Mouse (Mus musculus) layer of hippocampus, postnatal 36 days (tissue): ENCODE measurements around the gene Nudt8. TPM values are rescaled to one million over a fixed set of nuclear protein-coding genes. Genes with fewer than 3 reads are reported as not detected.
"Not testable (repeated sequence)": the region's sequence is repeated elsewhere in the genome, so short reads cannot be mapped to it uniquely, and the experiment has no call there.

ENCODE experiments used
- DNase-seq, 2 experiments: peaks; one replicate each; pipeline ENCODE4 v3.0.0; 2022
- total RNA-seq, 2 experiments: library from RNA; stranded (reverse); gene quantifications; 2 replicates each; pipeline ENCODE4 v1.2.3; 2021

Nudt8 gene
- total RNA-seq, 2 experiments from 2014 or later, result 8.2 to 11.1 TPM

DNA sequence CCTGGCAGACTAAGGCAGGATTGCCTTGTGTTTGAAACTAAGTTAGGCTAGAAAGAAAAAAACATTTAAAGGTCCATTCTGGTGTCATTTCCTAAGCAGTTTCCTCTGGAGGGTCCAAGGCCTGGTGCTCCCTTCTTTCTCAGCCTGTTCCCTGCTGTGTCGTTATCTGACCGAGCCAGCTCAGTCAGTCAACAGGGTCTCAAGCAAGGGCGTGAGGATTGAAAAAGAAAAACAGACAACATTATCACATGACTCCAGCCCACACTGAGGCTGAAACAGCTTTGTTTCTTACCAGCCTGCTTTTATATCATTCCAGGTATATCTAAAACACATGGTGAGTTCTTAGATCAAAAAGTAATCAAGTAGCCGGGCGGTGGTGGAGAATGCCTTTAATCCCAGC, 15.3 kb downstream of the Nudt8 start:
- no peak for DNase-seq

DNA sequence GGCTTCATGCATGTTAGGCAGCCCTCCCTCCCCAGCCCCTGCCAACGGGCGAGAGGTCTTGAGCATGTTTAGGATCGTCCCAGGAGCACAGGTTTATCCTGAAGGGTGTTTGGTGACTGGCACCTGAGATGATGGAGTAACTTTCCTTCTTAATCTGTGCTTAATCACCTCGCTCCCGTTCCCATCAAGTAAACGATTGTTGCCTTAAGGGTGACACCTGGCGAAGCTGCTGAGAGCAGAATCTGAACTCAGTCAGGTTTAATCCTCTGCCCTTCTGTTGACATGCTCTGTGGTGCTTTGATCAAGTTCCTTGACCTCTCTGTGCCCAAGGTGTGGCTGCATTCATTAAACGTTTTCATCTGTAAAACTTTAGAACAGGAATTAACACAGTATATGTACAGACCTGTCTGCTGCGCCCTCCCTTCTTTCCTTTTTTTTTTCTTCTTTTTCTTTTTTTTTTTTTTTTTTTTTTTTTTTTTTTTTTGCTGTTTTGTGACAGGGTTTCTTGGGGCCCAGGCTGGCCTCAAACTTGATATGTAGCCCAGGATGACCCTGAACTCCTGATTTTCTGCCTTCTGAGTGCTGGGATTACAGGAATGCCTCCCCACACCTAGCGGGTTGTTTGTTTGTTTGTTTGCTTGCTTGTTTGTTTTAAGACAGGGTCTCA, 17.7 kb downstream of the Nudt8 start:
- no peak for DNase-seq

DNA sequence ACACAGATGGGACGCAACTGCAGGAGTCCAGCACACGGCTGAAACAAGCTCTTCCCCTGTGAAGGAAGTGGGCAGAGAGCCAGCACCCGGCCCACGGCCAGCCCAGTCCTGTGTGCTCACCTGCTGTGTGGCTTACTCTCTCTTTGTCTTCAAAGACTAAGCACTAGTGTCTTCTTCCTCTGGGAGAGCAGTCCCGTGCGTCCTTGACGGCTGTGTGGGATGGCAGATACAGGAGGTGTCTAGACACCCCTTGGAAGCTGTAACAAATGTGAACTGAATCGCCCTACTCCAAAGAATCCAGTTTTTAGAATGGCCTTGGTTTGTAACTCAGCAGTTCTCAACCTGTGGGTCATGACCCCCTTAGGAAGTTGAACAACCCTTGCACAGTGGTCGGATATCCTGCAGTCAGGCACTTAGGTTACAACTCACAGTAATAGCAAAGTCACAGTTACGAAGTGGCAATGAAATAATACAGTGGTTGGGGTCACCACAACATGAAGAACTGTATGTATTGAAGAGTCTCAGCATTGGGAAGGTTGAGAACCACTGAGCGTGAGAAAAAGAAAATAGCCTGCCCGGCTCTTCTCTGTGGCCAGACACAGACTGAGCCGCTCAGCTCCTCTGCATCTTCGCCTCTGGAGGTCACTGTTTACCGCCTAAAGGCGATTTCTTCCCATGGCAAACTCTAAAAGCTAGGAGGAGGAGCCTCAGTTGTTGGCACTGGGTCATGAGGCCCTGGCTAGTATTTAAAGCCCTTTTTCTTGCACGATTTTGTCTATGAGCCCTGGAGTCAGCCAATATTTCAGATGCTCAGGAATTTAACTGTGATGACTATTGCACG, 18.6 kb downstream of the Nudt8 start:
- DNase-seq, result peak; percentile 71 to 77

DNA sequence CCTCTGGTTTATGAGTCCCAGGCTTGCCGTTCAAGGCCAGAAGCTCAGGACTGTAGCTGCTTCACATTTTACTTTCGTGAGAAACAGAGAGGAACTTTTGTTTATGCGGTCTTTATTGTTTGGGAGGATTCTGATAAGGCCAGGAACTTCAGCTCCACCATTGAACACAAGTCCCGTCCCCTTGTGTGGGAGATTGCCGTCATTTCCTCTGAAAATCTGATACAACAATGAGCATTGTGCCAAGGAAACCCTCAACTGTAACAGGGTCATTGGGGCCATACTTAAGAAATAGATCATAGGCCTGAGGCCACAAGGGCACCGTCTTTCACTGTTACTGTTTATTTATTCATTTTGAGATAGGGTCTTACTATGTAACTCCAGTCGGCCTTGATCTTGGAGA, 22.8 kb downstream of the Nudt8 start:
- DNase-seq, result no peak

DNA sequence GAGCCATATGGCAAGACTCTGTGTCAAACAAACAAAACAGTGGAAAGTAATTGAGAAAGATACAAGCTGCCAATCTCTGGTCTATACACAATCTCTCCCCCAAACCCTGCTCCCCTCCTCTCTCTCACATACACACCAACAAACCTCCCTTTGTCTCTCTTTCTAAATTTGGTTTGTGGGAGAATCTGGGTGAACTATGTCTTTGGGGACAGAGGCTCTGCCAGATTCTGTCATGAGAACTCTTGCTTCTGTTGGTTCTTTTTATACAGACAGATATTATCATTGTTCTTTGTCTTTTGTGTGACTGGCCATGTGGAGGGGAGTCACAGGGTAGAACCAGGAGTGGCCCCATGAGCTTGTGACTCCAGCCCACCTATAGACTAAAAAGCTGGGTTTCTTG, 27.2 kb downstream of the Nudt8 start:
- DNase-seq, result no peak

DNA sequence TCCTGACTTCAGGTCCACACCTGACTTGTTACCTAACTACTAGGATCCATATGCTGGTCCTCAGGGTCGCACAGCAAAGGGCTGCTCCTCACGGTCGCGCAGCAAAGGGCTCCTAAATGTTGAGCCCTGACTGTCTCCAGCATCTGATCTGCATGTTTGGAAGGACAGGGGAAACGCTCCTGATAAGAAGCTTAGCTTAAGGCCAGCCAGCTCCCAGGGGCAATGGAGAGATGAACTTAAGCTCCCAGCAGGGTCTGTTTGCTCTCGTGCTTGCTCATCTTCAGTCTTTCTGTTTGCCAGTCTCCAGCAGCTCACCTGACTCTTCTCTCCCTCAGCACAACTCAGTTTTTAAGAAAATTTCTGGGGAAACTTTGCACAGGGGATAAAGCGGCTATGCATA, 32.3 kb downstream of the Nudt8 start:
- no peak for DNase-seq

DNA sequence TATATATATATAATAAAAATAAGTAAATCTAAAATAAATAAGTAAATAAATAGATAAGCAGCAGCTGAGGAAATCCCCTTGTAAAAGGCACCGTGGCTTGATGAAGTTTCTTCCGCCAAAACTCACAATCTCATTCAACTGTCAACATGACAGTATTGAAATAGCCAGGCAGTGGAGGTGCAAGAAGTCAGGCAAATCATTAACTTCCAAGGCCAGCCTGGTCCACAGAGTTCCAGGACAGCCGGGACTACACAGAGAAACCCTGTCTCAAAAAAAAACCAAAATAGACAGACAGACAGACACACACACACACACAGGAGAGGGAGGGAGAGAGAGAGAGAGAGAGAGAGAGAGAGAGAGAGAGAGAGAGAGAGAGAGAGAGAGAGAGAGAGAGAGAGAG, 32.9 kb downstream of the Nudt8 start:
- DNase-seq, result no peak

DNA sequence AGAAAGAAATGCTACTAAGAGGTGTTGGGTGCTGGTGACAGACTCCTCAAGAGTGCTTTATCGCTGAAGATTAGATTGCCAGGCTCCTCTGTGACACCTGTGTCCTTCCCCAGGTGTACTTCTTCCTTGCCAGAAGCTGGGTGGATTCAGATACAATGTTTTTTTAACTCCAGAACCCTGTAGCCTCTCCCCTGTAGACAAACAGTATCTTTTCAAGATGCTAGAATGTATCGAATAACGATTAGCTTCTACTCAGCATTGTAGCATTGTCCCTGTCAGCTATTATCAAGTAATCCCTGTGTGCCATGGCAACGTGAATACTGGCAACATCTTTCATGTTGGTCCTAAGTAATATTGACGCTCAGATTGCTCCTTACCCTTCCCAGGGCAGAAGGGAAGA, 33.4 kb downstream of the Nudt8 start:
- DNase-seq, result no peak

DNA sequence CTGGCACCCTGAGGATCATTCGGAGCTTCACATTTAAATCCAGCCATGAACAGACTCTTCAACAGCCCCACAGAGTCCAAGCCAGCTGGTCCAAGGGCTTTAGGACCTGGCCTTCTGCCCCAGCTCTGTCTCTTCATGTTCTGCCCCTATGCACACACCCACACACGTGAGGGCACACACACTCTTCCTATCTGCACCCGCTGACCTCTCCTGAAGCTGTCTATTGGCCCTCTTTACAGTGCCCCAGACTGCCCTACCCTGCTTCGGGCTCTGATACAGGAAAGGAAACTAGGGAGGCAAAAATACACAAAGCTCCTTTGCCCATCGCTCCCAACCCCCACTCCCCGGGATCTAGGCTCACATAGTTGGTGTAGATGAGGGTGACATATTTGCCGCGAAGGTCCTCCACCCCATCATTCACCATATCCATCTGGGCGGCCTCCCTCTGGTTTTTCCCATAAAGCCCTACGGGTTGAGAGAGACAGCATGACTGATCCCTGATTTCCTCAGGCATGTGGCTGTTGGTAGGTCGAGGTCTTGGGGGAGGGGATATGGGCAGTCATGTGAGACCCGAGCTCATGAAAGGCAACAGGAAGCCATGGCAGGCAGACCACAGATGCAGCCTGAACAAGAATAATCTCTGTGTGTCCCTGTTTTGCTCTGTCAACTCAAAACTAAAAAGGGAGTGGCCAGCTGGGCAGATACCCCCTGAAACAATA, 36.1 kb downstream of the Nudt8 start:
- DNase-seq, result no peak

DNA sequence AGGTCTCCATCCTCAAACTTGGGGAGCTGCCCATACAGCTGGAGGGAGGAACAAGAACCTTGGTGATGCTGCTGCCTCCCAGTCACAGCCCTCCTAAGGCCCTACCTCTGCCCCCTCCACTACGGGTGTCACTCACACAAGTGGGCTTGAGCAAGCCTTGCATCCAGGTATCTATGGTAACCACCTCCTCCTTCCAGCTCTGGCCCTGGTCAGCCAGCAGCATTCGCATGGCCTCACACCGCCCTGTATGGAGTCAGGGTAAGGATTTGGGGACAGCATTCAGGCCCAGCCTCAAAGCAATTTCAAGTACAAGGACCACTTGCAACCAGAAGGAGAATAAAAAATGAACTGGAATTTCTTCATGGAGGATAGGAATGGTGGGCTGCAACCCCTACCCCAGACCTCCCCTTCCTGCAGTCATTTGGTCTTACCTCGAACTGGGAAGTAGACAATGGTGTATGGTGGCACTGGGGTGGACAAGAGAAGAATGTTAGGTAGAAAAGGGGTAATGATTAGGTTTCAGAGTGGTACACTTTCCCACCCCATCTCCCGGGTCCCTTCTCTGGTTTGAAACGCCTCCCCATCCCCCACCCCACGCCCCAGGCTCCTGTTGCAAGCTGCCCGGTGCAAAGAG, 36.9 kb downstream of the Nudt8 start:
- DNase-seq, result not testable (repeated sequence)

DNA sequence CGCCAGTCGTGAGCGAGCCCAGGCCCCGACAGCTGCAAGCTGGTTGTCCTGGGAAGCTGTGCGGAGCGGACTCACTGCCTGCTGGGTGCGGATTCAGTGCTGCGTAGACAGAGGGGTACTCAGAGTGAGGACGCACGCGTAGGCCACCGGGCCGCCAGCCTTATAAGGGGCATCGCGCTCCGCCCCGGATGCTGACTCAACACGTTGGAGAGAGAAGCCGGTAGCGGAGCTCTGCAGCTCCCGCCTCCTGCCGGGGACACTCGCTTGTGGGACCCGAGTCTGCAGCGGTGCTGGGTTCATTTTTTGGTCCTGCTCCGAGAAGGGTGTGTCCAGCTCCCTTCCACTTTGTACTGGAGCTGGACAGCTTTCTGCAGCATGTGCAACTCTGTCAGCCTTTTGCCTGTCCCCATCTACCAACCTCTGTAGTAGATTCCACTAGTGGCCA, 37.4 kb downstream of the Nudt8 start, which contains the start of gene Gstp1:
Gstp1 (minus strand) TSS at position 198 of the 445 bp plus-strand sequence.
- peak; percentile 86 for DNase-seq

DNA sequence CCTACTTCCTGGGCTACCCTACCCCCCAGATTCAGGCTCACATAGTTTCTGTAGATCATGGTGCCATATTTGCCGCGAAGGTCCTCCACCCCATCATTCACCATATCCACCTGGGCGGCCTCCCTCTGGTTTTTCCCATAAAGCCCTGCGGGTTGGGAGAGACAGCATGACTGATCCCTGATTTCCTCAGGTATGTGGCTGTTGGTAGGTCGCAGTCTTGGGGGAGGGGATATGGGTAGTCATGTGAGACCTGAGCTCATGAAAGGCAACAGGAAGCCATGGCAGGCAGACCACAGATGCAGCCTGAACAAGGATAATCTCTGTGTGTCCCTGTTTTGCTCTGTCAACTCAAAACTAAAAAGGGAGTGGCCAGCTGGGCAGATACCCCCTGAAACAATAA, 40.6 kb downstream of the Nudt8 start:
- not testable (repeated sequence) for DNase-seq

DNA sequence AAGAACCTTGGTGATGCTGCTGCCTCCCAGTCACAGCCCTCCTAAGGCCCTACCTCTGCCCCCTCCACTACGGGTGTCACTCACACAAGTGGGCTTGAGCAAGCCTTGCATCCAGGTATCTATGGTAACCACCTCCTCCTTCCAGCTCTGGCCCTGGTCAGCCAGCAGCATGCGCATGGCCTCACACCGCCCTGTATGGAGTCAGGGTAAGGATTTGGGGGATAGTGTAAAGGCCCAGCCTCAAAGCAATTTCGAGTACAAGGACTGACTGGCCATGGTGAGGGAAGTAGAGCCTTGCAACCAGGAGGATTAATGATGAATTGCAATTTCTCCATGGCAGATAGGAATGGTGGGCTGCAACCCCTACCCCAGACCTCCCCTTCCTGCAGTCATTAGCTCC, 41.1 kb downstream of the Nudt8 start:
- DNase-seq, result not testable (repeated sequence)

DNA sequence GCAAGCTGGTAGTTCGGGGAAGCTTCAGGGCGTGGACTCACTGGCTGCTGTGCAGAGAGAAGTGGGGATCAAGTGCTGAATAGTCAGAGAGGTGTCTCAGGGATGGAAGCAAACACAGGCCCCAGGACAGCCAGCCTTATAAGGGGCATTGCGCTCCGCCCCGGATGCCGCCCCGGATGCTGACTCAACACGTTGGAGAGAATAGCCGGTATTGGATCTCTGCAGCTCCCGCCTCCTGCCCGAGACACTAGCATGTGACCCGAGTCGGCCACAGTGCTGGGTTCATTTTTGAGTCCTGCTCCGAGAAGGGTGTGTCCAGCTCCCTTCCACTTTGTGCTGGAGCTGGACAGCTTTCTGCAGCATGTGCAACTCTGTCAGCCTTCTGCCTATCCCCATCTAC, 41.7 kb downstream of the Nudt8 start:
- no peak for DNase-seq

DNA sequence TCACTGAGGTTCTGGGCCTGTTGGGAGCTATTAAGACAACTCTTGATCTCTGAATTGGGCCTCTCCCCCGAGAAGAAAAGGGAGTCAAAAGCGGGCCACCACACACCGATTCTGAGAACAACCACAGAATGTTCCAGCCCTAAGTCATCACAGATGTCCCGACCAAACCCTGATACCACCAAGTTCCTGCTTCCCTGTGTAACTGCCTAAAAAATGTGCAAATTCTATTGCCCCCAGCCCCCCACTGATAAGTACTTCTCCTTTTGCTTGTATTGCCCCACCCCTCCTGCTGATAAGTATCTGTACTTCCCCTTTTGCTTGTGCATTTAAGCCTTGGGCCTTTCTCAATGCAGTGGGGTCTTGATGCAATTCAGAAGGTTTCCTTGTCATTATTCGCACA, 43.7 kb downstream of the Nudt8 start:
- DNase-seq, result not testable (repeated sequence)

DNA sequence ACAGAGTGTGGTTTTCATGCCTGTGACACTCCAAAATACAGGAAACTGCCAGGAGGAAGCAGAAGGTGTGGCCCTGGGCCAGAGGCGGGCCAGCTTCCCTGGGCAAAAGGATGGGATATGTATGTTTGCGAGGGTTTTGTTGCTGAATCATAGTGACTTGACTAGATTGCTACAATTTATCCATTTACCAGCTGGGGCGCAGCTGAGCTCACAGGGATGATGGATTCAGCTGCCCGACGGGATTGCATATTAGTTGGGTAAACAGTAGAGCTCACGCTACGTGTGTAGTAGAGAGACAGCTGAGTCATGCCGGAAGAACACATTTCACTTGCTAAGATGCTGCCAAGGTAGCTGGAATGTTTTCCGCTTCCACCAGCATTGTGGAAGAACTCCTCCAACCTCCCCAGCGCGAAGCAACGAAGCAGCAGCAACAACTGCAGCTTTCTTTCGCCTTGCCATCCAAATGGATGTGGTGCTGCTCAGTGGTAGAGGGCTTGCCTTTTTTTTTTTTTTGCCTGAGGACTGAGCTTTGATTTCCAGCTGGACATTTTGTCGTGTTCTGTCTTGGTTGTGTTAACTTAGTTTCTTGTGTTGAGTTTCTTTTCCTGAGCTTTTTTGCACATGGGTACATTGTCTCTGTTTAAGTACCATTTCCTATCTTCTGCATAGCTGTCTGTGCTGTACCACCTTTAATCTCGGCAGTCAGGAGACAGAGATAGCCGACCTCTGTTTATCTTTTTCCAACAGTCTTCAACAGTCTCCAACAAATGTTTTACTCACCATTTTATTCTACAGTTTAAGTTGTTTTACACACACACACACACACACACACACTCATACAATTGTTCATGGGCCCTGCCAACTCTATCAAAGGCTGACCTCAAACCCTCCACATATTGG, 45.8 kb downstream of the Nudt8 start, which contains the start of gene Gstp2:
Gstp2 (minus strand) TSS at position 58 of the 900 bp plus-strand sequence.
- DNase-seq, result peak; percentile 70 to 72

DNA sequence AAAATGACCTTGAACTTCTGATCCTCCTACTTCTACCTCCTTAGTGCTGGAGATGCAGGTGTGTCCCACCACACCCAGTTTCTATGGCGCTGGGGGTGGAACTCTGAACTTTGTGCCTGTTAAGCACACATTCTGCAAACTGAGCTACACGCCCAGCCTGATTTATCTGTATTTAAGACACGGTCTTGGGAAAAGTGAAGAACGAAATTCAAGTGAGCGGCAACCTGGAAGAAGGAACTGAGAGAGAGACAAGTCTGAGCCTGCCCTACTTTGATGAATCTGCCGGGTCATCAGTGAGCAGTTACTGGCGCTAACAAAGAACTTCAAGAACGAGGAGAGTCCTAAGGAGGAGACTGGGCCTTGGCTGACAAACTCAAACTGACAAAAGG, 46.5 kb downstream of the Nudt8 start:
- no peak for DNase-seq

DNA sequence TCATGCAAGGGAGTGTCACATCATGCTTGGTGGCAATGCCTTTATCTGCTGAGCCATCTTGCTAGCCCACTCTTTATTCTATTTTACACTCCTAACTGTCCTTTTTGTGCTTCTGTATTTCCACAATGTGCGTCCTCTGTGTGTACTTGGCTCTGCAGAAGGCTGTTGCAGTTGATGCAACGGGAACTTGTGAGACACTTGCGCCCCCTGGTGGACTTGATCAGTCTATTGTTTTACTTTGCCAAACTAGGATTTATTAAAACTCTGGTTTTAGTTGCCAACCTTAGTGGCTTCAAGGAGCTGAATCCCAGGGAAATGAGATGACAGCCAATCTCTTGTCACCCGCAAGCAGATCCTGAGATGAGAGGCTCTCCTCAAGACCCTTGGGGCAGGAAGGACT, 47.5 kb downstream of the Nudt8 start:
- DNase-seq, result peak; percentile 47 to 61

DNA sequence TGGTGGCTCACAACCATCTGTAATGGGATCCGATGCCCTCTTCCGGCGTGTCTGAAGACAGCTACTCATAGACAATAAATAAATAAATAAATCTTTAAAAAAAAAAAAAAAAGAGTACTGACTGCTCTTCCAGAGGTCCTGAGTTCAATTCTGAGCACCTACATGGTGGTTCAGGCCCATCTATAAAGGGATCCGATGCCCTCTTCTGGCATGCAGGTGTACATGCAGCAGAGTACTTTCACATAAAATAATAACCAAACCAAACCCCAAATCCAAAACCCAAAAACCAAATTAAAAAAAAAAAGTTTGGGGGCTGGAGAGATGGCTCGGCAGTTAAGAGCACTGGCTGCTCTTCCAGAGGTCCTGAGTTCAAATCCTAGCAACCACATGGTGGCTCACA, 48.7 kb downstream of the Nudt8 start:
- not testable (repeated sequence) for DNase-seq

DNA sequence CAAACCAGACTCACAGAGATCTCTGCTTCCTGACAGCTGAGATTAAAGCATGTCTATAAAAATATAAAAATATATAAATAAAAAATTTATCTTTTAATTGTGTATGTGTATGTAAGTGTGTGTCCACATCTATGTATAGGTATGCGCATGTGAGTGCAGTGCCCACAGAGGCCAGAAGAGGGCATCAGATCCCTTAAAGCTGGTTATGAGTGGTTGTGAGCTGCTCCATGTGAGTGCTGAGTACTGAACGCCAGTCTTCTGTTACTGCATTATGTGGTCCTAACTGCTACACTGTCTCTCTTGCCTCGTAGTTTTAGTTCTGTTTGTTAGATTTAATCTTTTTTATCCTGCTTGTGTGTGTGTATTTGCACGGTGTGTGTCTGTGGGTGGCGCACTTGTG, 50.6 kb downstream of the Nudt8 start:
- no peak for DNase-seq
